Mouse (Mus musculus) heart, embryonic 11.5 days (tissue): Measurements from ENCODE around the gene Tnn. TPM values are rescaled to one million over a fixed set of nuclear protein-coding genes. Genes with fewer than 3 reads are reported as not detected.

ENCODE experiments used
- ATAC-seq: fragments of 200-750 bp; cut with Nextera tagmentation; replicated peaks from 2 replicates; pipeline ENCODE4 v1.8.0; 2017; ENCODE audit warnings: moderate library complexity; ENCODE audit not compliant: insufficient number of reproducible peaks, low FRiP score, low TSS enrichment
- H3K27ac ChIP-seq: fragments of 300-500 bp; sonication (generic); 2 replicates; pipeline ENCODE4 v1.5.1; 2014; ENCODE audit warnings: mild to moderate bottlenecking, low read depth, low read length
- H3K27me3 ChIP-seq: fragments of 300-500 bp; sonication (generic); 2 replicates; pipeline ENCODE4 v1.6.1; 2014; ENCODE audit warnings: mild to moderate bottlenecking, low read length, mixed read lengths; ENCODE audit not compliant: control insufficient read depth, insufficient read depth
- H3K36me3 ChIP-seq: fragments of 300-500 bp; sonication (generic); 2 replicates; pipeline ENCODE4 v1.6.1; 2014; ENCODE audit warnings: mild to moderate bottlenecking, low read length, moderate library complexity, mixed read lengths; ENCODE audit not compliant: control insufficient read depth, insufficient read depth
- H3K4me1 ChIP-seq: fragments of 300-500 bp; sonication (generic); 2 replicates; pipeline ENCODE4 v1.6.1; 2014; ENCODE audit warnings: low read length; ENCODE audit not compliant: control insufficient read depth, insufficient read depth
- H3K4me2 ChIP-seq: fragments of 300-500 bp; sonication (generic); 2 replicates; pipeline ENCODE4 v1.6.1; 2014; ENCODE audit warnings: mild to moderate bottlenecking, moderate library complexity
- H3K4me3 ChIP-seq: fragments of 300-500 bp; sonication (generic); 2 replicates; pipeline ENCODE4 v1.5.1; 2014; ENCODE audit warnings: low read depth, low read length
- H3K9ac ChIP-seq: fragments of 300-500 bp; sonication (generic); 2 replicates; pipeline ENCODE4 v1.6.1; 2014; ENCODE audit warnings: mild to moderate bottlenecking, low read depth, low read length, moderate library complexity
- H3K9me3 ChIP-seq: fragments of 300-500 bp; sonication (generic); replicated peaks from 2 replicates; pipeline ENCODE4 v1.6.1; 2016; ENCODE audit warnings: low read length; ENCODE audit not compliant: control insufficient read depth
- WGBS: fragments of 180-500 bp; shearing (Covaris S2); extraction: QIAGEN DNeasy Blood & Tissue Kit; methylation state at CpG from one replicate; pipeline ENCODE4 v1.1.7; 2014; ENCODE audit not compliant: insufficient replicate concordance; 5-methylcytosine and 5-hydroxymethylcytosine counted together
- polyA plus RNA-seq: library from polyadenylated mRNA; unstranded; fragments of >200 nt; fragmentation: Nextera tagmentation; extraction: Ambion mirVana; gene quantifications from 2 replicates; pipeline ENCODE4 v1.2.1, GENCODE M21; 2014

The Tnn gene
- not detected in 2 replicates for polyA plus RNA-seq

DNA sequence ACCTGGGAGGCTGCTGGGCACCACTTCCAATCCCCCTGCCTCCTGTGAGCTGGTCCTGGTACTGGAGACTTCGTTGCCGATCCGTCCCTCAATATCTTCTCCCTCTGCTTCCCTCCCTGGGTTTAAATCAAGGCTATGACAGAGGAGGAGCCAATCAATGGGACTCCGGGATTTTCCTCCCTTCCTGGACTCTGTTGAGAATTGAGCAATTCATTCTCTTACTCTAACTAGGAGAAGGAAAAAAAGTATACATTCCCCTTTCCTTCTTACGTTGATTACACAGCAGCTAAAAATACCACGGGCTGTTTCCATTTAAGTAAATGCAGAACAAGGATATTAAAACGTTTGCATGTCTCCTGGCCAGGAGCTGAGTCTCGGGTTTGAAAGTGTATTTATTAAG, at the start of gene Tnn:
TSS of gene Tnn (minus strand) at position 101 of the 400 bp plus-strand sequence.
- no peak for ATAC-seq
- Histone ChIP-seq H3K36me3 (no peaks in the 10 kb centered on the region), H3K4me1 (no peaks in the 10 kb centered on the region), H3K4me3 (no peak within 1 kb of the TSS), H3K27me3 (no peaks in the 10 kb centered on the region), H3K9ac (no peak within 1 kb of the TSS), H3K27ac (no peak within 1 kb of the TSS), H3K4me2 (no peak within 1 kb of the TSS), H3K9me3 (no peaks in the 10 kb centered on the region)
- 63% methylated on average over 8 of the region's 8 CpGs for WGBS

DNA sequence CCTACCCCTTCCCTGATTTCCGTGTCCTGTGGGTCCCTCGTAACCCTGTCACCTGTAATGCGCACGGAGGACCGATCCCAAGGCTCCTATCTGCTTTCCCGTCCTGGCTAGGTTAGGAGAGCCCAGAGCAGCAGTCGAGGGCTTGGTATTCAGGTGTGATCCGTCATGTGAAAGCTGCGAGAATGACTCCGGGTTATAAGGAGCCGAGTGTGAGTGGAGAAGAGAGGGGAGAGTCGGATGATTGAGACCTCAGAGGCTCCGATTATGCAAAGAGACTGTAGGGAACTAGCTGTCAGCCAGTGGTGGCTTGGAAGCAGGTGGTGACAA, 41.9 kb upstream of the Tnn start:
- H3K4me3 ChIP-seq = peak overlapping the region; percentile 91
- H3K9ac ChIP-seq = peak overlapping the region; percentile 97
- peak overlapping the region; percentile 82 for H3K27ac ChIP-seq
- peaks cover 6% of the 10 kb centered on the region for H3K4me1 ChIP-seq
- 1% methylated on average over 13 of the region's 13 CpGs for WGBS
- no peaks in the 10 kb centered on the region for H3K36me3 ChIP-seq
- peak overlapping the region; percentile 88 for H3K4me2 ChIP-seq
- H3K27me3 ChIP-seq = no peaks in the 10 kb centered on the region
- H3K9me3 ChIP-seq = no peaks in the 10 kb centered on the region
- ATAC-seq = peak; percentile 27

DNA sequence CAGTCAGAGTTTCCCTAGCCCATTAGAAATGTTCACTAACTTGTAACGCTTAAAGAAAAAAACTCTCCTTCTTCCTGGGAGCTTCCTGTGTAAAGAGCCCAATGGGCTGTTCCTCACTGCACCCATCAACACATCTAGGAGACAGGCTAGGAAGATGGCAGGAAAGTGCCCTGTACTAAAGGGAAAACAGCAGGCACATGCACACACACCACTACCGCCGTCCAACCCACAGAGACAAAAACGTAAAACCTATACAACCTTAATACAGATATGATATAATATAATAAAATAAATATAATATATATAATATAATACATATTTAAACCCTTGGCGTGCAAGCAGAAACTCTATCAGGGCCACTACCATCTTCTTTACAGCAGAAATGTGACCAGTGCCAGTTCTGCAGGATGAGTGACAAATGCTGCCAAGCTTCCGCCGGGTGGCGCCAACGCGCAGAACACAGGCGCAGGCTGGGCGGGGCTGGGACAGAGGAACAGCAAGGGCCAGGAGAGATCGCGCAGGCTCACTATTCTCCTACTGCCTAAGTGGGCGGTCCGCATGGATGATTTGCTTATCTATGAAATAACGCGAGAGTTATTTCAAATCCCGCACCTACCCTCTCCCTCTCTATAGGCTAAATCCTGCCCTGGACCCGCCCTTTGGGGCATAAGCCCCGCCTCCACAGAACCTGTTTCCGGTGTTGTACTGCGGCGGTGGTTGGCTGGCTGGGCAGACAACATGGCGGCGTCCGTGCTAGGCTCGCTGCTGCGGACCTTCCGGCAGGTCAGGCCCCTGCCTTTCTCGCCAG, 41.4 kb upstream of the Tnn start, which contains the start of gene Mrps14:
TSS of gene Mrps14 (plus strand) at position 687 of the 808 bp plus-strand sequence.
- no peaks in the 10 kb centered on the region for H3K9me3 ChIP-seq
- no peaks in the 10 kb centered on the region for H3K36me3 ChIP-seq
- no peaks in the 10 kb centered on the region for H3K27me3 ChIP-seq
- H3K27ac ChIP-seq = peak within 1 kb of the TSS; percentile 82
- peak; percentile 99 for ATAC-seq
- 7% methylated on average over 31 of the region's 31 CpGs for WGBS
- peak within 1 kb of the TSS; percentile 91 for H3K4me3 ChIP-seq
- H3K4me1 ChIP-seq = peaks cover 6% of the 10 kb centered on the region
- peak within 1 kb of the TSS; percentile 88 for H3K4me2 ChIP-seq
- H3K9ac ChIP-seq = peak within 1 kb of the TSS; percentile 97

DNA sequence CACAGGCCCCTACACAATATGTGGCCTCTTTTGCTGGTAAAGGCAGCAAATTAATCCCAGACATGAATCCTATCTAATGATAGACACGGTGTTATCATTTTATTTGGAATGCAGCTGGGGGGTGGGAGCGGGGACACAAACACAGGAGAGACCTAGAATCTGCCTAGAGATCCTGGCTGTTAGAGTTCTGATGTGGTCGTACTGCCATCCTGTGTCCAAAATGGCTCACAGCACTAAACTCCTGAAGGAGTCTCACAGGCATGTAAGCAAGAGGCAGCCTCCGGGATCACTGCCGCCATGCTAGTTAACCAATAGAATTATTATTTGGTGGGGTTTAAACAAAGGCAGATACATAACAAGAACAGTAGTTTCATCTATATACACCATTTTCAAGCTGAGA, 31.1 kb upstream of the Tnn start:
- ATAC-seq = no peak

DNA sequence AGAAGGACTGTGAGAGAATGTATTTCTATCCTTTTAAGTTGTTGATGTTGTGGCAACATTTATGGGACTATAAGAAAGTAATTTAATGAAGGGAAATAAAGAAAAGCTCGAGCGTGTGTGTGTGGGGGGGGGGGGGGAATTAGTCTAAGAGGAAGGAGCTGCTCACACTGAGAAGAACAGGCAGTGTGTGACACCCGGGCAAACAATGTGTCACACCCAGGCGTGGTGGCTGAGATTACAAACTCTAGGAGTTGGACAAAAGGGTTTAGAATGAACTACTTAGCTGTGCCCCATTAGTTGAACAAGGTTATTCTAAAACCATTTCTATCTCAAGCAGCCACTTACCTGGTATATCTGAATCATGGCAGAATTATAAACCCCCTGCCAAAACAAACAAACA, 27.8 kb upstream of the Tnn start:
- 79% methylated on average over 4 of the region's 4 CpGs for WGBS
- Histone ChIP-seq H3K9ac (no peak overlapping the region), H3K9me3 (no peaks in the 10 kb centered on the region), H3K36me3 (no peaks in the 10 kb centered on the region), H3K4me2 (no peak overlapping the region), H3K27ac (no peak overlapping the region), H3K4me3 (no peak overlapping the region), H3K4me1 (no peaks in the 10 kb centered on the region), H3K27me3 (no peaks in the 10 kb centered on the region)
- ATAC-seq = no peak

More for the DNA sequence above, 31.1 kb upstream of the Tnn start:
- no peak overlapping the region for H3K4me2 ChIP-seq
- H3K4me1 ChIP-seq = no peaks in the 10 kb centered on the region
- no peak overlapping the region for H3K27ac ChIP-seq
- no peaks in the 10 kb centered on the region for H3K27me3 ChIP-seq
- no peak overlapping the region for H3K9ac ChIP-seq
- H3K4me3 ChIP-seq = no peak overlapping the region
- WGBS = 16% methylated on average over 5 of the region's 5 CpGs
- H3K9me3 ChIP-seq = no peaks in the 10 kb centered on the region
- H3K36me3 ChIP-seq = no peaks in the 10 kb centered on the region

DNA sequence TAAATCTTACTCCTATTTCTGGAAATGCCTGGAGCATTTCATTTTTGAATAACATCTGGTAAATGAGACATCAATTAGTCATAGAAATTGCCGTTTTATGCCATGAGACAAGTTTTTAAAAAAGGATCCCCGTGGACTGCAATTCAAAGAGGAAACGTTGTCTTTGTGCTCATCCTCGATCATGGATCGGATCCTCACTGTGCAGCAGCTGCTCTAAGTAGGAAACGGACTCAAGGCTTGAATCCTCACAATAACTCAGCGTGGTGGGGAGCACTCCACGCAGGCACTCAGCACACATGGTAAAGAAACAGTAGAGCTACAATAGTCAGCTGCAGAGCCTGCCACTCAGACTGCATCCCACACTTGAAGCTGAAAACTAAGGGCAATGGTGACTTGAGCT, 23.5 kb upstream of the Tnn start:
- Histone ChIP-seq H3K9me3 (no peaks in the 10 kb centered on the region), H3K4me2 (no peak overlapping the region), H3K4me3 (no peak overlapping the region), H3K4me1 (no peaks in the 10 kb centered on the region), H3K27me3 (no peaks in the 10 kb centered on the region), H3K36me3 (no peaks in the 10 kb centered on the region), H3K27ac (no peak overlapping the region), H3K9ac (no peak overlapping the region)
- WGBS = 78% methylated on average over 8 of the region's 8 CpGs
- no peak for ATAC-seq

DNA sequence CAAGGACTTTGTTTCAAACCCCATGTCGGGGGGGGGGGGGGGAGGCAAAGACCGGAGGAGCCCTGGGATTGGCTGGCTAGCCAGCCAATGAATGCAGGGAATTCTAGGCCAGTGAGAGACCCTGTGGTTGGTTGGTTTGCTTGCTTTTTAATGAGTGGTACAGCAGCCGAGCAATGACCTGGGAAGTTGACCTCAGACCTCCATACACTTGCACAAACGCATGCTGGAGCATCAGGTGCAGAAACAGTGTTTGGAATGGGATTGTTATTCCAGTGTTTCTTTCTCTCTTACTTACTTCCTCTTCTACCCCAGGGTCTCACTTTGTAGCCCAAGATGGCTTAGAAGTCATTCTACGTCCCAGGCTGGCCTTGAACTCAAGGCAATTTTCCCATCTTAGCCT, 13.2 kb upstream of the Tnn start:
- 75% methylated on average over 3 of the region's 5 CpGs for WGBS
- no peaks in the 10 kb centered on the region for H3K9me3 ChIP-seq
- no peak overlapping the region for H3K27ac ChIP-seq
- no peak overlapping the region for H3K9ac ChIP-seq
- no peaks in the 10 kb centered on the region for H3K27me3 ChIP-seq
- H3K36me3 ChIP-seq = no peaks in the 10 kb centered on the region
- H3K4me1 ChIP-seq = no peaks in the 10 kb centered on the region
- no peak for ATAC-seq
- no peak overlapping the region for H3K4me2 ChIP-seq
- H3K4me3 ChIP-seq = no peak overlapping the region

DNA sequence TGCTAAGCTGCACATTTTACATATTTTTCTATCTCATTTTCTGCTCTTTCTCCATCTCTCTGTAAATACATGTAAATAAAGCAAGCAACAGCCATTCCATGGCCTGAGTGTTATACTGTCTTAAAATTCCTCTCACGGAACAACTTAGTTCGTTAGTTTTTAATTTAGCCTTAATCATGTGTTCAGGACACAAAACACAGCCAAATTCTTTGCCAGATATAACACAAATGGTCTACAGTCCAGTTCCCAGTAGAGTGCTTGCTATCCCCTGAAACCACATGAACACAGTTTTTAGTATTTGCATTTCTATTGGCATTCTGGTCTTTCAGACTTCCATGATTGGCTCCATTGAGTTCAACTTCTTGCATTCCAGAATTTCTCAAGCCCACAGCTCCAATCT, 4.8 kb upstream of the Tnn start:
- H3K9me3 ChIP-seq = no peaks in the 10 kb centered on the region
- 90% methylated on average over 2 of the region's 2 CpGs for WGBS
- H3K27ac ChIP-seq = no peak overlapping the region
- H3K9ac ChIP-seq = no peak overlapping the region
- no peak for ATAC-seq
- no peak overlapping the region for H3K4me3 ChIP-seq
- H3K27me3 ChIP-seq = no peaks in the 10 kb centered on the region
- no peaks in the 10 kb centered on the region for H3K4me1 ChIP-seq
- H3K4me2 ChIP-seq = no peak overlapping the region
- H3K36me3 ChIP-seq = no peaks in the 10 kb centered on the region

DNA sequence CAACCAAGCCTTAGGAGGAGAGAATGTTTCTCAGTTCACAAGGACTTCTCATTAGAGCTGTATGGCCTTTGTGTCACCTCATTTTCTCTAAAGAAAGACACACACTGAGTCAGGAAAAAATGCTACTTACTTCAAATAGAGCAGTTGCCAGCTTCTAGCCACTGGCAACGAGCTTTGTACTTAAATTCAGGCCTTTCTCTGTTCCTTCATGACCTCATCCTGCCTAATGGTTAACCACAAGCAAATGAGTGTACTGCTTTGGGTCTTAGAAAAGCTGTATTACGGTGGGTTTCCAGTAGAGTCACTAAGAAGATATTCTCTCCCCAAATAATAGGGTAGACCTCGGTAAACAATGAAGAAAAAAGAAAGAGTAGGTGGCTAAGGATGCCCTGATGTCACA, 2.7 kb downstream of the Tnn start:
- no peaks in the 10 kb centered on the region for H3K4me1 ChIP-seq
- no peak overlapping the region for H3K27ac ChIP-seq
- no peak overlapping the region for H3K9ac ChIP-seq
- no peak overlapping the region for H3K4me3 ChIP-seq
- H3K36me3 ChIP-seq = no peaks in the 10 kb centered on the region
- ATAC-seq = no peak
- no peaks in the 10 kb centered on the region for H3K9me3 ChIP-seq
- no peaks in the 10 kb centered on the region for H3K27me3 ChIP-seq
- WGBS = 65% methylated on average over 3 of the region's 3 CpGs
- H3K4me2 ChIP-seq = no peak overlapping the region
